Mouse (Mus musculus) lung, postnatal 14 days (tissue): Measurements from ENCODE around the gene Il10ra.

Source experiments
- DNase-seq: peaks from one replicate; pipeline ENCODE4 v3.0.0; 2021

Gene Il10ra

DNA sequence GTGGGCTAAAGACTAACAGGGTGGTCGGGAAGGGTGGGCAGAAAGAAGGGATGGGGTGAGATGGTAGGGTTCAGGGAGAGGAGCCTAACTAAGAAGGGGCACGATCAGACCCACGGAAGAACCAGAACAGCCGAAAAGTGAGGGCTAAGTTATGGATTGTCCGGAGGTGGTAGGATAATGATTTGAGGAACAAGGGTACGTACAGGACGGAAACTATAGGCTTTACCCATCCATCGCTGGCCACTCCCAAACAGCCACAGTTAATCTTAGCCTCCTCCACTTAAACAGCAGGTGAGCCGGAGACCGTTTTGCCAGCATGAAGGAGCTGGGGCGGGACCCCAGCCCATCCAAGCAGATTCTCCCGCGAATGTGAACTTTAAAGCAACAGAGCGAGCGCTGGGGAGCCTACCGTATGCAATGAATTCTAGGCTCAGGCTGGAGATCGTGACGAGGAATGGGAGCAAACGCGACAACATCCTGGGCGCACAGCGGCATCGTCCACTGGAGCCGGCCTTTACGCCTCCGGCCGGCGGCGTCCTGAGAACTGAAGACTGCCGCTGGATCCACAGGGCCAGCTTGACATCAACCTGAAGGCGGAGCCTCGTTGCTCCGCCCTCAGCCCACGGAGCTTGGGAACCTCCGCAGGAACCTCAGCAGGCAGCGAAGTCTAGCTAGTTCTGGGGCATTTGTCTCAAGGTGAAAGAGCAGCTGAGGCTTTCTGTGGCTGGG lies at the start of gene Il10ra:
Gene Il10ra (minus strand): TSS at position 553 of the 729 bp plus-strand sequence.
- DNase-seq: peak; percentile 60

- peak; percentile 52 for DNase-seq
Observed at GRCm38 (mm10) chr9:45317635-45318034, 48.7 kb upstream of the Il10ra start.

- DNase-seq: no peak
Observed at GRCm38 (mm10) chr9:45313913-45314312, 45.0 kb upstream of the Il10ra start.

GRCm38 (mm10) chr9:45311858-45312257 lies 42.9 kb upstream of the Il10ra start:
- DNase-seq: no peak

DNA sequence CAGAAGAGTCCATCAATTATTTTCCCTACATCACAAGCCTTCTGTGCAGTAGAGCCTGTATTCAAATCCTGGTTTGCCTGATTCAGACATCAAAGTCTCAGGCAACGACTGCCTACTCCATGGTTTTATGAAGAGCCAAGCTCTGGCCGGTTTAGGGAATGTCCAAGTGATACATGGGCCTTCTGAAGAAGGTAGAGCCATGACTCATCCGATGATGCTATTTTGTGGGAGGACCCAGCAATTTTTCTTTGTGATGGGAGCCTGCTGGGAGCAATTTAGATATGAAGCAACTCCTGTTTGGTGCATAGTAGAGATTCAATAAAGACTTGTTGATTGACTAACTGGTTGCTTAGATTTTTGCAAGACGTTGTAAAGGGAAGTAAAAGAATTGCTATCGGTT lies 39.6 kb upstream of the Il10ra start:
- DNase-seq: no peak

GRCm38 (mm10) chr9:45306746-45307410 lies 37.9 kb upstream of the Il10ra start:
- DNase-seq: no peak

DNA sequence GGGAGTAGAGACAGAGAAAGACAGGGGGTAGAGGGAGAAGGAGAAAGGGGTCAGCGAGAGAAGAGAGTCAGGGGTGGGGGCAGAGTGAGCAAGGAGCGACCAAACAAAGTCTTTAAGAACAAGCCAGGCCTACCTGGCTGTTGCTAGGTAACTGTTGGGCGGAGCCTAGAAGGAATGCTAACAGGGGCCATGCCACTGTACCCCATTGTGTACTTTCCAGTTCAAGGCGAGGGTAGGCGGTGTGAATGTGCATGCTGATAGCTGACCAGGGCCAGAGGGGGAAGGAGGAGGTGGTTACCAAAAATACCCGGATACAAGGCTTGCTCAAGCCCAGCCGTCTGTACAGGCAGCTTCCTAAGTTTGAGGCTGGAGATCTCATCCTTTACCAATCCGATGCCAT lies 32.8 kb upstream of the Il10ra start:
- no peak for DNase-seq

- DNase-seq: peak; percentile 96
Observed at GRCm38 (mm10) chr9:45300422-45301104, 31.6 kb upstream of the Il10ra start.

DNA sequence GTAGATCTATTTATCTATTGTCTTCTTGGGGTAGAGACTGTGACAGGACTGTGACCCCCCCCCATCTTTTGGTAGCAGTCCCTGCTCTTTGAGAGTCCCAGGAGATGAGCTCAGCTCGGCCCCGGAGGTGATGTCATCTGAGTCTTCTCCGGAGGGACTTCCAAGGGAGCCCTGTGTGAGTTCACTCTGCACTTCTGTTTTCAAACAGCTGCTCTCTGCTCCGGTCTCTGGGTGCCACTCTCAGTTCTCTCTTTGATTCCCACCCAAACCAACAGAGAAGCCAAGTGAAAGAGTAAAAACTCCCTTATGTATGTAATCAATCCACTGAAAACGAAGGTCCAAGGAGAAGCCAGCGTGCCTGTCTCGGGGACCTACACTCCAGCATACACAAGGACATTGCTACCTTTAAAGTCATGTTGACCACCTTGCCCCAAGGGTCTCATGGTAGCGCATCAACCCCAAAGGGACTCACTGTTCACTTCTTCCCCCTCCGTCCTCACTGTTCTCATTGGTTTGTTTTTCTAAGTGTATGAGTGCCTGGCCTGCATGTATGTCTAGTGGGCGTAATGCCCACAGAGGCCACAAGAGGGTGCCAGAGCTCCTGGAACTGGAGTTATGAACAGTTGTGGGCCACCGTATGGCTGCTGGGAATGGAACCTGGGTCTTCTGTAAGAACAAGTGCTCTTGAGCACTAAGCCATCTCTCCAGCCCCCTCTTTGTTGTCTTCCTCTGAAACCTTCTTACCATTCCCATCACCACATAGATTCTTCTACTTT lies 30.5 kb upstream of the Il10ra start:
- DNase-seq: peak; percentile 50

GRCm38 (mm10) chr9:45294210-45295011 lies 25.5 kb upstream of the Il10ra start:
- no peak for DNase-seq

- DNase-seq: no peak
Observed at GRCm38 (mm10) chr9:45291481-45292168, 22.7 kb upstream of the Il10ra start.

GRCm38 (mm10) chr9:45282466-45282865 lies 13.5 kb upstream of the Il10ra start:
- no peak for DNase-seq

DNA sequence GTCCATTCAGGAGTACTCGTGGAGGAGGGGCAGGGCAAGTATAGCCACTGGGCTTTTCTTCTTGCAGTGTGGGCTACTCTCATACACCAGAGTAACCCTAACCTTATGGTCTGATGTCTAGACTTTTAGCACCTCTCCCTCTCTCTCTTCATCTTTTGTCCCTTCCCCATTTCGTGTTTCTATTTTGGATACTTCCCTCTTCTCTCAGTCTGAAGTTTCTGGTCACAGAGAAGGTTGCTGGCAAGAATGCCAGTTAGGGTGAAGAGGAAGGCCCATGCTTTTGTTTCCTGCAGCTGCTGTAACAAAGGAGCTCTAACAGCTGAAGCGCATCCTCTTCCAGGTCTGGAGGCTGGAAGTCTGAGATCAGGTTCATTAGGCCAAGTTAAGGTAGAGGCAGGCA lies 11.9 kb upstream of the Il10ra start:
- no peak for DNase-seq

- DNase-seq: peak; percentile 34
Observed at GRCm38 (mm10) chr9:45280059-45280458, 11.1 kb upstream of the Il10ra start.

- no peak for DNase-seq
Observed at GRCm38 (mm10) chr9:45274635-45275034, 5.7 kb upstream of the Il10ra start.

- no peak for DNase-seq
Observed at GRCm38 (mm10) chr9:45274218-45274617, 5.3 kb upstream of the Il10ra start.

- peak; percentile 12 for DNase-seq
Observed at GRCm38 (mm10) chr9:45272213-45272612, 3.3 kb upstream of the Il10ra start.

DNA sequence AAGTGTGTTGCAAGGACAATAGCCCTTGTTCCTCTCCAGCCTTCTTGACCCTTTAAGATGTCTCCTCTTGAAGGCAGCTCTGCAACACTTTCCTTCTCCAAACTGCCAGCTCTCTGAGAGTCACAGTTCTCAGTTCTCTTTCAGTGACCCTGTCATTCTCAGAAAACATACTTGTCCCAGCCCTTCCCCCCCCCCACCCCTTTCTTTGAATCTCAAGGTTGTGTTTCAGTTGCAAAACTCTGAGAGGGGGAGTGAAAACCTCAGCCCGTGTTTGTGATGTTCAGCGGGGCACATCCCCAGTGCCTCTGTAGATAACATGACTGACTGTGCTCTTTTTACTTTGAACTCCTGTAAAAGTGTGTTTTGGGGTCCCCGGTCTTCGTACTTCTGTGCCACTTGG lies 870 bp downstream of the Il10ra start:
- no peak for DNase-seq

- DNase-seq: no peak
Observed at GRCm38 (mm10) chr9:45267099-45267498, 1.9 kb downstream of the Il10ra start.

- no peak for DNase-seq
Observed at GRCm38 (mm10) chr9:45261872-45262271, 7.1 kb downstream of the Il10ra start.

GRCm38 (mm10) chr9:45261466-45261865 lies 7.5 kb downstream of the Il10ra start:
- no peak for DNase-seq

- DNase-seq: no peak
Observed at GRCm38 (mm10) chr9:45259065-45259464, 9.9 kb downstream of the Il10ra start.
